Mouse (Mus musculus) small intestine, adult 2 months (tissue): ENCODE measurements at regions not wholly inside any gene's neighbourhood (a gene's known extent, or its start where the extent isn't known, plus 50 kb on each side); places are given as distances from the start of the nearest gene placed in this dataset.

Experiments used
- CTCF ChIP-seq: fragments of 200-500 bp; IDR thresholded peaks from 2 replicates; pipeline ENCODE4 v1.5.1; 2012; ENCODE audit warnings: low read depth, mild to moderate bottlenecking, control low read depth, inconsistent platforms, low read length, moderate library complexity, mixed read lengths; ENCODE audit not compliant: insufficient replicate concordance, insufficient read length; ENCODE audit errors: extremely low read depth
- POLR2A ChIP-seq: fragments of 200-500 bp; IDR thresholded peaks from 2 replicates; pipeline ENCODE4 v1.6.1; 2012; ENCODE audit warnings: low read depth, mild to moderate bottlenecking, control low read depth, inconsistent platforms, low read length, moderate library complexity

GRCm38 (mm10) chr13:52262949-52263550 is 268.0 kb downstream of the Diras2 start:
- TF ChIP-seq CTCF, result no peak
- no peak for TF ChIP-seq POLR2A
